Mouse (Mus musculus): ENCODE results near the gene Cpne4. TPM values are rescaled to one million over a fixed set of nuclear protein-coding genes. Genes with fewer than 3 reads are reported as not detected.

Cpne4 gene
- polyA plus RNA-seq (2015; fragmentation: Illumina TruSeq; extraction: RNeasy Lipid Tissue Mini Kit (QIAGEN cat#74804); ENCODE audit: insufficient read depth, low replicate concordance): 0.68 TPM

GRCm38 (mm10) chr9:104546986-104547385 is at the start of gene Cpne4:
Gene Cpne4 (plus strand): TSS chr9:104547286.

GRCm38 (mm10) chr9:105053147-105053557 is 506.1 kb downstream of the Cpne4 start, which contains the start of gene Mrpl3:
Gene Mrpl3 (plus strand): TSS chr9:105053239.

Other genes with a start within 250 kb of the Cpne4 start
- gene Acpp, start 209.5 kb upstream of the Cpne4 start, polyA plus RNA-seq (2015; fragmentation: Illumina TruSeq; extraction: RNeasy Lipid Tissue Mini Kit (QIAGEN cat#74804); ENCODE audit: insufficient read depth, low replicate concordance): 4.0 TPM

Measured in spleen, adult 10 weeks (tissue).